Mouse (Mus musculus) limb, embryonic 11.5 days (tissue): ENCODE measurements around the gene Dlg2. TPM values are rescaled to one million over a fixed set of nuclear protein-coding genes. Genes with fewer than 3 reads are reported as not detected.

Experiments used
- ATAC-seq: fragments of 200-750 bp; cut with Nextera tagmentation; 2 replicates; pipeline ENCODE4 v1.8.0; 2017; ENCODE audit warnings: low read depth; ENCODE audit not compliant: insufficient number of reproducible peaks, low FRiP score, low TSS enrichment
- DNase-seq: peaks from one replicate; pipeline ENCODE4 v3.0.0-alpha.2; 2015; ENCODE audit warnings: low spot score
- H3K27ac ChIP-seq: fragments of 300-500 bp; sonication (generic); replicated peaks from 2 replicates; pipeline ENCODE4 v1.5.1; 2014; ENCODE audit warnings: low read depth, mild to moderate bottlenecking, low read length
- H3K27me3 ChIP-seq: fragments of 300-500 bp; sonication (generic); 2 replicates; pipeline ENCODE4 v1.6.1; 2014; ENCODE audit warnings: mild to moderate bottlenecking, low read length, mixed read lengths; ENCODE audit not compliant: control insufficient read depth, insufficient read depth
- H3K36me3 ChIP-seq: fragments of 300-500 bp; sonication (generic); 2 replicates; pipeline ENCODE4 v1.6.1; 2014; ENCODE audit warnings: mild to moderate bottlenecking, low read length, moderate library complexity, mixed read lengths; ENCODE audit not compliant: control insufficient read depth, insufficient read depth
- H3K4me1 ChIP-seq: fragments of 300-500 bp; sonication (generic); 2 replicates; pipeline ENCODE4 v1.6.1; 2014; ENCODE audit warnings: low read length, mixed read lengths; ENCODE audit not compliant: control insufficient read depth, insufficient read depth
- H3K4me2 ChIP-seq: fragments of 300-500 bp; sonication (generic); 2 replicates; pipeline ENCODE4 v1.6.1; 2014; ENCODE audit warnings: low read depth, mild to moderate bottlenecking, moderate library complexity; ENCODE audit not compliant: severe bottlenecking
- H3K4me3 ChIP-seq: fragments of 300-500 bp; sonication (generic); 2 replicates; pipeline ENCODE4 v1.5.1; 2014; ENCODE audit warnings: low read depth, low read length
- H3K9ac ChIP-seq: fragments of 300-500 bp; sonication (generic); 2 replicates; pipeline ENCODE4 v1.6.1; 2014; ENCODE audit warnings: mild to moderate bottlenecking, low read length
- H3K9me3 ChIP-seq: fragments of 300-500 bp; sonication (generic); 2 replicates; pipeline ENCODE4 v1.6.1; 2016; ENCODE audit warnings: low read length; ENCODE audit not compliant: control insufficient read depth
- WGBS: fragments of 180-500 bp; shearing (Covaris S2); extraction: QIAGEN DNeasy Blood & Tissue Kit; methylation state at CpG from one replicate; pipeline ENCODE4 v1.1.7; 2014; 5-methylcytosine and 5-hydroxymethylcytosine counted together
- polyA plus RNA-seq: library from polyadenylated mRNA; unstranded; fragments of >200 nt; fragmentation: Nextera tagmentation; extraction: Ambion mirVana; gene quantifications from 2 replicates; pipeline ENCODE4 v1.2.1, GENCODE M21; 2014

Gene Dlg2
- polyA plus RNA-seq, 1 experiment from 2014 or later, result 1.3 TPM

GRCm38 (mm10) chr7:91262031-91262951 is 785.8 kb downstream of the Dlg2 start:
- Histone ChIP-seq H3K27me3 (peaks cover 3% of the 10 kb centered on the region; the same call in 1 of the 2 replicates), H3K27ac (no peak overlapping the region), H3K9me3 (no peaks in the 10 kb centered on the region), H3K36me3 (no peaks in the 10 kb centered on the region), H3K4me1 (0 out of 2 replicates have a peak, but pooled peaks cover 3% of the 10 kb centered on the region), H3K9ac (no peak overlapping the region), H3K4me2 (peak overlapping the region; percentile 53), H3K4me3 (peak overlapping the region; percentile 21)
- peak; percentile 43 for DNase-seq
- under 1% methylated on average over 33 of the region's 34 CpGs for WGBS
- ATAC-seq, result peak; percentile 44; the same call in 1 of the 2 replicates

DNA sequence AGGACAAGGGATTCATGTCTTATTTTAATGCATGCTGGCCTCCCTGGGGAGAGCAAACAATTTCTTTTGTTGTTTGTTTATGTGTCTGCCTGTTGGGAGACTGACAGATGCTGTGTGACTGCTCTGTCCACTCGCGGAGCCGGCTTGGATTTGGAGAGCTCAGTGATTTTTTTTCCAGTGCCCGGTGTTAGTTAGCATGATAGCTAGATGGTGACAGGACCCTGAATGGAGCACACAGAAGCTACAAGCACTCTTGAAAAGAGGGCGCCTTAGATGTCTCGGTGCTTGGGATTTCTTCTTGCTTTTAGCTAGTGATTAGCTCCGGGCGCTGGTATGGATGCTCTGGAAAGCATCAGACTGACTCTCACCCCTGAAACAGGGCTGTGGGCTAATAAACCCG is 786.5 kb downstream of the Dlg2 start:
- no peaks in the 10 kb centered on the region for H3K9me3 ChIP-seq
- DNase-seq (peak; percentile 33), ATAC-seq (no peak)
- WGBS, result 3% methylated on average over 9 of the region's 9 CpGs
- H3K4me1 ChIP-seq, result 0 out of 2 replicates have a peak, but pooled peaks cover 3% of the 10 kb centered on the region
- H3K4me2 ChIP-seq, result peak overlapping the region; percentile 53; the same call in 1 of the 2 replicates
- H3K27me3 ChIP-seq, result peaks cover 3% of the 10 kb centered on the region; the same call in 1 of the 2 replicates
- no peak overlapping the region for H3K9ac ChIP-seq
- H3K36me3 ChIP-seq, result no peaks in the 10 kb centered on the region
- H3K4me3 ChIP-seq, result peak overlapping the region; percentile 21
- H3K27ac ChIP-seq, result no peak overlapping the region

DNA sequence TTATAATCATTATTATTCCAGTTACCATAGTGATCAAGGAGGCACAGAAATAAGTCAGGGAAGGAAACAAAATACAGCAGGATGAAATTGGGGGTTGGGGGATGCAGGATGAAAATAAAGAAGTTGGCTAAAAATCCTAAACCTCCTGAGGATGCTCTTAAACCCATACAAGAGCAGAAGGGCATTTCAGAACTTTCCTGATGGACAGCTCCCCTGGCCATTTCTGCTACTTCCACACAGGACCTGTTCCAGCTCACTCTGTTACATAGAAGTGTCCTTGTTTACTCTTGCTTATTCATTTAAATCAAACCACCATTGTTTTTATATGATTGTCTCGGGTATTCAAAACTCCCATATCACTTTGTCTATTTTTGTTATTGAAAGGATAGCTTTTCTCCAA is 791.3 kb downstream of the Dlg2 start:
- no peaks in the 10 kb centered on the region for H3K36me3 ChIP-seq
- no peak overlapping the region for H3K4me3 ChIP-seq
- H3K9ac ChIP-seq, result no peak overlapping the region
- 27% methylated on average over 1 of the region's 1 CpGs for WGBS
- ATAC-seq, result no peak
- no peak overlapping the region for H3K27ac ChIP-seq
- no peak overlapping the region for H3K4me2 ChIP-seq
- 0 out of 2 replicates have a peak, but pooled peaks cover 2% of the 10 kb centered on the region for H3K4me1 ChIP-seq
- peaks cover 2% of the 10 kb centered on the region; the same call in 1 of the 2 replicates for H3K27me3 ChIP-seq
- H3K9me3 ChIP-seq, result no peaks in the 10 kb centered on the region
- peak; percentile 80 for DNase-seq

GRCm38 (mm10) chr7:91284167-91284566 is 807.7 kb downstream of the Dlg2 start:
- H3K9me3 ChIP-seq, result no peaks in the 10 kb centered on the region
- DNase-seq (no peak), ATAC-seq (no peak)
- no peaks in the 10 kb centered on the region for H3K4me1 ChIP-seq
- no peak overlapping the region for H3K27ac ChIP-seq
- no peak overlapping the region for H3K4me2 ChIP-seq
- H3K4me3 ChIP-seq, result no peak overlapping the region
- H3K27me3 ChIP-seq, result no peaks in the 10 kb centered on the region
- H3K9ac ChIP-seq, result no peak overlapping the region
- WGBS, result 86% methylated on average over 3 of the region's 3 CpGs
- no peaks in the 10 kb centered on the region for H3K36me3 ChIP-seq

- Histone ChIP-seq H3K9ac (no peak overlapping the region), H3K27ac (no peak overlapping the region), H3K4me3 (no peak overlapping the region), H3K4me2 (no peak overlapping the region), H3K4me1 (no peaks in the 10 kb centered on the region), H3K36me3 (no peaks in the 10 kb centered on the region), H3K9me3 (no peaks in the 10 kb centered on the region), H3K27me3 (no peaks in the 10 kb centered on the region)
- no peak for ATAC-seq
- DNase-seq, result no peak
- WGBS, result 86% methylated on average over 3 of the region's 3 CpGs
Observed at GRCm38 (mm10) chr7:91288324-91288723, 811.9 kb downstream of the Dlg2 start.

- H3K27me3 ChIP-seq, result no peaks in the 10 kb centered on the region
- no peak for ATAC-seq
- H3K4me3 ChIP-seq, result no peak overlapping the region
- H3K9me3 ChIP-seq, result no peaks in the 10 kb centered on the region
- no peaks in the 10 kb centered on the region for H3K4me1 ChIP-seq
- no peak overlapping the region for H3K27ac ChIP-seq
- 84% methylated on average over 2 of the region's 2 CpGs for WGBS
- no peak overlapping the region for H3K9ac ChIP-seq
- H3K36me3 ChIP-seq, result no peaks in the 10 kb centered on the region
- no peak overlapping the region for H3K4me2 ChIP-seq
- no peak for DNase-seq
Observed at GRCm38 (mm10) chr7:91296127-91296526, 819.7 kb downstream of the Dlg2 start.

DNA sequence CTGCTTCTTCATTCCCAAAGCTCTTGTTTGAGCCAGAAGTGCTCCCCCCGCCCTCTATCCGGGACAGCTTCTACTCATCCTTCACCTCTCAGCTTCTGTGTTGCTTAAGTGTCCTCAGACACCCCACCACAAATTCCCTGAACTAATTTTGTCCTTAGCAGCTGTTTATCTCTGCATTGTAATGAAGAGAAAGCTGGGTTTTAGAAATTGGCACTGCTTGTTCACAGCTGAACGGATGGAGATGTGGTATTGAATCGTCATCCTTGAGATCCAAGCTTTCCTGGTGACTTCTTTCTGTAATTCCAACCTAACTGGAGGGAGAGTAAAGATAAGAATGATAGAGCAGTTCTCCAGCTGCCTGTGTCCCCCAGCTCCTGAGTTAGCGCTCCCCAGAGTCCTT is 834.7 kb downstream of the Dlg2 start:
- Histone ChIP-seq H3K4me1 (no peaks in the 10 kb centered on the region), H3K27ac (no peak overlapping the region), H3K9me3 (no peaks in the 10 kb centered on the region), H3K36me3 (no peaks in the 10 kb centered on the region), H3K27me3 (no peaks in the 10 kb centered on the region), H3K4me3 (no peak overlapping the region), H3K4me2 (no peak overlapping the region), H3K9ac (no peak overlapping the region)
- ATAC-seq, result no peak
- DNase-seq, result no peak
- WGBS, result 82% methylated on average over 5 of the region's 5 CpGs

DNA sequence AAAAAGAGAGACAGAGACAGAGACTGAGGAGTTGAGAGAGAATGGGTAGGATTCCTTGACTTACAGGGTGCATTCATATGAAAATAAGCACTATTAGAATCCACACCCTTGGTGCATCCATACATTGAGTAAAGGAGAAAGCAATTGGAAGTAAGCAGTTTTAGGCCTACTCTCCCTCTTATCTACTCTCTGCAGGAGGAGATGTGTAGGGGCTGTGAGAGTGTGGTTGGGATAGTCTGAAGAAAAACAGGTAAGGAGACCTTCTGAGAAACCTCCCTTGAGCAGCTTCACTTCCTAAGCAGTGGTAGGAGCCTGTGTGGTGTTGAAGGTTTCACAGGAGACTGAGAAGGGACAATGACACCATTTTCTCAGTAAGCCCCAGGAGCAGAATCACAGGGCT is 868.6 kb downstream of the Dlg2 start:
- H3K9ac ChIP-seq, result no peak overlapping the region
- no peak overlapping the region for H3K4me3 ChIP-seq
- DNase-seq, result no peak
- ATAC-seq, result no peak
- H3K4me1 ChIP-seq, result no peaks in the 10 kb centered on the region
- no peak overlapping the region for H3K4me2 ChIP-seq
- no peaks in the 10 kb centered on the region for H3K9me3 ChIP-seq
- no peak overlapping the region for H3K27ac ChIP-seq
- no peaks in the 10 kb centered on the region for H3K36me3 ChIP-seq
- H3K27me3 ChIP-seq, result no peaks in the 10 kb centered on the region
